Mouse (Mus musculus) bone marrow macrophage, adult 2 months (primary cell): ENCODE results near the gene Actn1.

Experiments used
- CTCF ChIP-seq: IDR thresholded peaks from 2 replicates; pipeline ENCODE4 v1.5.1; 2012; ENCODE audit warnings: low read depth, mild to moderate bottlenecking, low read length, moderate library complexity
- POLR2A ChIP-seq: IDR thresholded peaks from 2 replicates; pipeline ENCODE4 v1.6.1; 2012; ENCODE audit warnings: mild to moderate bottlenecking, low read depth, low read length, borderline replicate concordance

DNA sequence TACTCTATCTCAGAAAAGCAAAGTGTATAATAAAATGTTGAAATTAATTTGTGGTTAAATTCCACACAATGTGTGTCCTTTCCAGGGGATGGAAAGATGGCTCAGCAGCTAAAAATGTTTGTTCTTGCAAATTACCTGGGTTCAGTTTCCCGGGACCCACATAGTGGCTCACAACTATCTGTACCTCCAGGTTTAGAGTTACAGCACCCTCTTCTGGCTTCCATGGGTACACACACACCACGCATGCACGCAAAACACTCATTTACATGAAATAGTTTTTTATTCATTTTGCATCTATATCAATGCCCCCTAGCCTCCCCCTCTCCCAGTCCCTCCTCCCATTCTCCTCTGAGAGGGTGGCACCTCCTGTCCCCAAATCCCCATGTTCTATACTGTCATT lies 97.7 kb downstream of the Actn1 start:
- TF ChIP-seq CTCF, result no peak
- TF ChIP-seq POLR2A, result no peak
